Mouse (Mus musculus) c-Kit-positive CD71-positive TER-119-negative erythroid progenitor cells, embryonic 14.5 days (primary cell): ENCODE data around the gene Olfr360.
"Not testable (repeated sequence)": the region's sequence is repeated elsewhere in the genome, so short reads cannot be mapped to it uniquely, and the experiment has no call there.

Source experiments
- DNase-seq: peaks from one replicate; pipeline ENCODE4 v3.0.0-alpha.2; 2013; ENCODE audit warnings: low read depth

The Olfr360 gene

GRCm38 (mm10) chr2:37065446-37065845 is at the start of gene Olfr360:
Gene Olfr360, plus strand, starts transcription at chr2:37065746.
- DNase-seq: no peak

GRCm38 (mm10) chr2:37089190-37089589 is 23.6 kb downstream of the Olfr360 start, which contains the start of gene Olfr361:
Gene Olfr361, minus strand, starts transcription at chr2:37089290.
- DNase-seq: not testable (repeated sequence)

DNA sequence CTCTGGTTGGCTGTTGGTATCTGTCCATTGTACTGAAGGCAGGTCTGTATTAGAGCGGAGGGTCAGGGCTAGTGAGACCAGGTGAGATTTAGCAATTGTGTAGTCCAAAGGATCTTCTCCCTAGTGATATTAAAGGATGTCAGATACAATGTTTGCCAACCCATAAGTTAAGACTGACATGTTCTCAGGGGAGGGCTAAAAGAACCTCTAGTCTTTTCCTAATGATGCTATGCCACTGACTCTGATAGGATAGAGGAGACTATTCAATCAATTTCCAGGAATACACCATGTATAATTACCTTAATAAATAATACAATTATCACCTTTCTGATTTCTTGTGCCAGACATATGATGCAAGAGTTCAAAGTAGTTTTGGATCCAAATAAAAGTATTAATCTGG is 52.3 kb downstream of the Olfr360 start, which contains the start of gene Olfr362:
Olfr362 (minus strand) TSS at position 101 of the 400 bp plus-strand sequence.
- no peak for DNase-seq
